Mouse (Mus musculus) heart, embryonic 10.5 days (tissue): Measurements from ENCODE around the gene St7l. TPM values are rescaled to one million over a fixed set of nuclear protein-coding genes. Genes with fewer than 3 reads are reported as not detected.

ENCODE experiments used
- DNase-seq: peaks from one replicate; pipeline ENCODE4 v3.0.0-alpha.2; 2017; ENCODE audit warnings: low spot score
- H3K27ac ChIP-seq: fragments of 300-500 bp; sonication (generic); 2 replicates; pipeline ENCODE4 v1.5.1; 2016; ENCODE audit warnings: mild to moderate bottlenecking
- H3K27me3 ChIP-seq: fragments of 300-500 bp; sonication (generic); 2 replicates; pipeline ENCODE4 v1.6.1; 2016; ENCODE audit warnings: mild to moderate bottlenecking; ENCODE audit not compliant: poor library complexity, insufficient read depth, severe bottlenecking
- H3K36me3 ChIP-seq: fragments of 300-500 bp; sonication (generic); 2 replicates; pipeline ENCODE4 v1.6.1; 2016; ENCODE audit warnings: mild to moderate bottlenecking, moderate library complexity
- H3K4me1 ChIP-seq: fragments of 300-500 bp; sonication (generic); 2 replicates; pipeline ENCODE4 v1.6.1; 2016; ENCODE audit warnings: mild to moderate bottlenecking
- H3K4me3 ChIP-seq: fragments of 300-500 bp; sonication (generic); 2 replicates; pipeline ENCODE4 v1.5.1; 2016; ENCODE audit warnings: mild to moderate bottlenecking, moderate library complexity
- H3K9me3 ChIP-seq: fragments of 300-500 bp; sonication (generic); 2 replicates; pipeline ENCODE4 v1.6.1; 2016; ENCODE audit warnings: mild to moderate bottlenecking, moderate library complexity
- WGBS: fragments of 180-500 bp; shearing (Covaris S2); methylation state at CpG from one replicate; pipeline ENCODE4 v1.1.7; 2016; 5-methylcytosine and 5-hydroxymethylcytosine counted together
- polyA plus RNA-seq: library from polyadenylated mRNA; unstranded; fragments of >200 nt; fragmentation: Nextera tagmentation; extraction: Ambion mirVana; gene quantifications from 2 replicates; pipeline ENCODE4 v1.2.1, GENCODE M21; 2016

The St7l gene
- polyA plus RNA-seq: 27.0 and 32.2 TPM in 2 replicates

GRCm38 (mm10) chr3:104863786-104864650 lies at the start of gene St7l, which contains the start of gene Capza1:
TSS of gene St7l (plus strand) at chr3:104864005.
TSS of gene Capza1 (minus strand) at chr3:104864505.
- under 1% methylated on average over 43 of the region's 43 CpGs for WGBS
- H3K27me3 ChIP-seq: no peaks in the 10 kb centered on the region
- no peaks in the 10 kb centered on the region for H3K9me3 ChIP-seq
- H3K36me3 ChIP-seq: peaks cover 16% of the 10 kb centered on the region
- H3K27ac ChIP-seq: peak within 1 kb of the TSS; percentile 98
- DNase-seq: peak; percentile 95
- H3K4me3 ChIP-seq: peak within 1 kb of the TSS; percentile 91
- H3K4me1 ChIP-seq: peaks cover 21% of the 10 kb centered on the region

- Histone ChIP-seq H3K4me3 (no peak overlapping the region), H3K36me3 (peaks cover 25% of the 10 kb centered on the region), H3K27me3 (no peaks in the 10 kb centered on the region), H3K9me3 (no peaks in the 10 kb centered on the region), H3K4me1 (peaks cover 41% of the 10 kb centered on the region), H3K27ac (no peak overlapping the region)
- 95% methylated on average over 1 of the region's 1 CpGs for WGBS
- DNase-seq: no peak
Observed at GRCm38 (mm10) chr3:104814746-104815145, 49.1 kb upstream of the St7l start.

- Histone ChIP-seq H3K4me3 (no peak overlapping the region), H3K4me1 (peaks cover 47% of the 10 kb centered on the region), H3K36me3 (peaks cover 25% of the 10 kb centered on the region), H3K27me3 (no peaks in the 10 kb centered on the region), H3K9me3 (no peaks in the 10 kb centered on the region), H3K27ac (no peak overlapping the region)
- DNase-seq: no peak
- 95% methylated on average over 2 of the region's 2 CpGs for WGBS
Observed at GRCm38 (mm10) chr3:104815346-104815745, 48.5 kb upstream of the St7l start.

GRCm38 (mm10) chr3:104816130-104816529 lies 47.7 kb upstream of the St7l start:
- Histone ChIP-seq H3K27me3 (no peaks in the 10 kb centered on the region), H3K9me3 (no peaks in the 10 kb centered on the region), H3K27ac (no peak overlapping the region), H3K36me3 (peaks cover 25% of the 10 kb centered on the region), H3K4me3 (no peak overlapping the region), H3K4me1 (peaks cover 47% of the 10 kb centered on the region)
- 95% methylated on average over 7 of the region's 7 CpGs for WGBS
- DNase-seq: peak; percentile 68

- Histone ChIP-seq H3K4me1 (peaks cover 42% of the 10 kb centered on the region), H3K9me3 (no peaks in the 10 kb centered on the region), H3K27me3 (no peaks in the 10 kb centered on the region), H3K36me3 (peaks cover 33% of the 10 kb centered on the region), H3K4me3 (peak overlapping the region; percentile 98), H3K27ac (peak overlapping the region; percentile 98)
- under 1% methylated on average over 46 of the region's 46 CpGs for WGBS
- DNase-seq: peak; percentile 87
Observed at GRCm38 (mm10) chr3:104817481-104817990, 46.3 kb upstream of the St7l start.

GRCm38 (mm10) chr3:104817991-104818748 lies 45.6 kb upstream of the St7l start, which contains the start of gene Mov10:
TSS of gene Mov10 (minus strand) at chr3:104818563.
- under 1% methylated on average over 40 of the region's 40 CpGs for WGBS
- Histone ChIP-seq H3K36me3 (peaks cover 35% of the 10 kb centered on the region), H3K27me3 (no peaks in the 10 kb centered on the region), H3K9me3 (no peaks in the 10 kb centered on the region), H3K4me3 (peak within 1 kb of the TSS; percentile 98), H3K4me1 (peaks cover 42% of the 10 kb centered on the region), H3K27ac (peak within 1 kb of the TSS; percentile 98)
- DNase-seq: peak; percentile 95

GRCm38 (mm10) chr3:104818749-104819134 lies 45.1 kb upstream of the St7l start:
- Histone ChIP-seq H3K4me3 (peak overlapping the region; percentile 98), H3K27ac (peak overlapping the region; percentile 98), H3K27me3 (no peaks in the 10 kb centered on the region), H3K9me3 (no peaks in the 10 kb centered on the region), H3K36me3 (peaks cover 29% of the 10 kb centered on the region), H3K4me1 (peaks cover 42% of the 10 kb centered on the region)
- no peak for DNase-seq
- WGBS: 5% methylated on average over 3 of the region's 3 CpGs

- 65% methylated on average over 1 of the region's 1 CpGs for WGBS
- no peak for DNase-seq
- H3K27me3 ChIP-seq: no peaks in the 10 kb centered on the region
- no peaks in the 10 kb centered on the region for H3K9me3 ChIP-seq
- H3K4me1 ChIP-seq: peaks cover 38% of the 10 kb centered on the region
- peaks cover 21% of the 10 kb centered on the region for H3K36me3 ChIP-seq
- no peak overlapping the region for H3K4me3 ChIP-seq
- H3K27ac ChIP-seq: no peak overlapping the region
Observed at GRCm38 (mm10) chr3:104820426-104820825, 43.4 kb upstream of the St7l start.

- H3K9me3 ChIP-seq: no peaks in the 10 kb centered on the region
- no peaks in the 10 kb centered on the region for H3K27me3 ChIP-seq
- H3K27ac ChIP-seq: no peak overlapping the region
- peaks cover 27% of the 10 kb centered on the region for H3K36me3 ChIP-seq
- H3K4me1 ChIP-seq: peaks cover 23% of the 10 kb centered on the region
- no peak for DNase-seq
- WGBS: 89% methylated on average over 3 of the region's 3 CpGs
- H3K4me3 ChIP-seq: no peak overlapping the region
Observed at GRCm38 (mm10) chr3:104822413-104822812, 41.4 kb upstream of the St7l start.

GRCm38 (mm10) chr3:104835797-104836196 lies 28.0 kb upstream of the St7l start:
- no peaks in the 10 kb centered on the region for H3K9me3 ChIP-seq
- H3K27ac ChIP-seq: no peak overlapping the region
- no peak overlapping the region for H3K4me3 ChIP-seq
- H3K4me1 ChIP-seq: no peaks in the 10 kb centered on the region
- WGBS: 92% methylated on average over 3 of the region's 3 CpGs
- H3K27me3 ChIP-seq: no peaks in the 10 kb centered on the region
- H3K36me3 ChIP-seq: peaks cover 74% of the 10 kb centered on the region
- no peak for DNase-seq

GRCm38 (mm10) chr3:104841049-104841448 lies 22.8 kb upstream of the St7l start:
- peaks cover 80% of the 10 kb centered on the region for H3K36me3 ChIP-seq
- 92% methylated on average over 5 of the region's 5 CpGs for WGBS
- DNase-seq: no peak

GRCm38 (mm10) chr3:104846601-104847000 lies 17.2 kb upstream of the St7l start:
- no peak overlapping the region for H3K4me3 ChIP-seq

More at GRCm38 (mm10) chr3:104841049-104841448, 22.8 kb upstream of the St7l start:
- Histone ChIP-seq H3K27ac (no peak overlapping the region), H3K4me3 (no peak overlapping the region), H3K4me1 (0 out of 2 replicates have a peak, but pooled peaks cover under 1% of the 10 kb centered on the region), H3K9me3 (no peaks in the 10 kb centered on the region), H3K27me3 (no peaks in the 10 kb centered on the region)

More at GRCm38 (mm10) chr3:104846601-104847000, 17.2 kb upstream of the St7l start:
- no peaks in the 10 kb centered on the region for H3K9me3 ChIP-seq
- 0 out of 2 replicates have a peak, but pooled peaks cover 8% of the 10 kb centered on the region for H3K4me1 ChIP-seq
- H3K27ac ChIP-seq: no peak overlapping the region
- H3K27me3 ChIP-seq: no peaks in the 10 kb centered on the region
- peaks cover 62% of the 10 kb centered on the region for H3K36me3 ChIP-seq
- no peak for DNase-seq
- WGBS: 79% methylated on average over 4 of the region's 4 CpGs
